Mouse (Mus musculus) ovary, postnatal 14 days (tissue): ENCODE measurements at regions not wholly inside any gene's neighbourhood (a gene's known extent, or its start where the extent isn't known, plus 50 kb on each side); places are given as distances from the start of the nearest gene placed in this dataset.

Source experiments
- DNase-seq: peaks from one replicate; pipeline ENCODE4 v3.0.0; 2022; ENCODE audit warnings: low spot score

DNA sequence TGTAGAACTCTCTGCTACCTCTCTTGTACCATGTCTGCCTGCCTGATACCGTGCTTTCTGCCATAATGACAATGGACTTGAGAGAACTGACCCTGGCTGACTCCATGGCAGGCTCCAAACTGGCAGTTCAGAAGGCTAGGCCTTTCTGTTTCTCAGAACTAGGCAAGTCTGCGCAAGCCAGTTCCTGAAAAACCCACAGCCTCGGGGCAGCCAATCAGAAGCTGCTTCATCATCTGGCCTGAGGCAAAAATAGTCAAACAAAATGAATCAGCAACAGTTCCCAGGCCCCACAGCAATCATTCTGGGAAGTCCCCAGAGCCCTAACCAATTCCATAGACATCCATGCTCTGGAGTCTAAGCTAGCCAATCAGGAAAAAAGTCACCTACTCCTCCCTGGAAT lies 284.5 kb downstream of the Olfr1505 start:
- DNase-seq, result no peak

DNA sequence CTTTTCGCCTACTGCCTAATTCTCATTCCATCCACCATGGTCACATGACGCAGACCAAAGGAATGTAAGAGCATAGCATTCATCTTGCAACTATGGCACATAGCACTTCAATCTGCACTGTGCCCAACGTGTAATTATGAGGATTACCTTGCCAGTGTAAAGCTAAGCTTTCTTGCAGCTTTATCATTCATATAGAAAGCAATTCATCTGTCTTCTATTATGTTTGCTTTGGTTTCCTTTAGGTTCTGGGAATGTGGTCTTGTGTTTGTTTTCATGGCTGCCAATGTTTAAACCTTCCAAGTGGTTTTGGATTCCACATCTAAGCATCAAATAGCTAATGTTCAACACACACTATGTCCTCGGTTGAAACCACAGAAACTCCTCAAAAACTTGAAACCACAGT lies 307.2 kb downstream of the Olfr1505 start:
- no peak for DNase-seq

DNA sequence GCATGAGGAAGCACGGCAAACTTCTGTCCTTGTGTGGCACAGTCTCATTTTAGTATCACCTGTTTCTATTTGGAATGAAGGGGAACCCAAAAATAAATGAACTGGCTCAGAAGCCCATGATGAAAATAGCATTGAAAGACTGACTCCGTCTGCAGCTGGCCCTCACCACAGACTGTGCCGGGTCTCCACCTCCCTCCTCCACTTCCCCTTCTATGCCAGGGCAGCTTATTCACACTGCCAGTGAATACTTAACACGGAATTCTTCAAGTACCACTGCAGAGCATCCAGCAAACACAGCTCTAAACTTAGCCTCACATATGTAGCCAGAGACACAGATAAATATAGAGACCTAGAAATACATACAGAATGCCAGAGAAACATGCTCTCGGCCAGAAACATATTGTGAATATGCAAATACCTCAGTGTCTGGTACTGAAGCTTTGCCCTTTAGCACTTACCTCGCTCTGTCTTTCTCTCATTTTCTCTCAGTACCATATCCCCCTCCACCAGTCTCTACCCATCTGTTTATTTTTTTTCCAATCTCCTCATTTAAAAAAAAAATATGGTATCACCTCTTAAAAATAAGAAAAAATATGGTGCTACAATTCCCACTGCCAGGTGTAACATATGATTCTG lies 311.8 kb downstream of the Olfr1505 start:
- DNase-seq, result no peak

DNA sequence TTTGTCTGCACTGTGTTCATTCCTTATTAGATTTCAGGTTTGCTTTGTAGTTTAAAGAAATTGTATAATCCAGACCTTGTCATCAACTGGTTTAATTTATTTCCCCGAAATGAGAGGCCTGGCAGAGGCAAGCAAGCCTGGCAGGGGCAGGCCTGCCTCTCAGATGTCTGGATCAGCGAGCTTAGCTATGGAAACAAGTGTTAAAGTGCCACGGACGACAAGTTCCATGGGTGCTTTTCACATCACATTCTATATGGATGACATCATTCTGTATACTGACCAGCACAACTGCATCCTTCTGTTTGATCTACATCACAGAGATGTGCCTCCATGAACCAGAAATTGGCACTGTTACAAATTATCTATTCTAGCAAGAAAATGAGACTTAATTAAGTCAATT lies 312.5 kb downstream of the Olfr1505 start:
- no peak for DNase-seq

DNA sequence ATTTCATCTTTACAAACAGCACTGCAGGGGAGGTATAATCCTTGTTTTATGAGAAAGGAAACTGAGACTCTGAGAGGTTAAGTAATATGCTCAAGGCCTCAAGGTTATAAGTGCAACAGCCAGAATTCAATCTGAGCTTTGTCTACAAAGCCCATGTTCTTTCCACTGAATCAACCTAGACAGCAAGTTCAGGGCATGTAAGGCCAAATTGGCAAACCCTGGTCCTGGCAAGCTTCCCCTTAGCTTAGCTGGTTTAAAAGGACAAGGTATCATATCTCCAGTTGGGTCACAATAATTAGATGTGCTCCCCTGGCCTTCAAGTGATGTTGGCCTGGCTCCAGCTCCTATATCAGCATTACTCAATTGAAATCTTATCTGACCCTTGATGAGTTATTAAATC lies 313.2 kb downstream of the Olfr1505 start:
- DNase-seq, result no peak

DNA sequence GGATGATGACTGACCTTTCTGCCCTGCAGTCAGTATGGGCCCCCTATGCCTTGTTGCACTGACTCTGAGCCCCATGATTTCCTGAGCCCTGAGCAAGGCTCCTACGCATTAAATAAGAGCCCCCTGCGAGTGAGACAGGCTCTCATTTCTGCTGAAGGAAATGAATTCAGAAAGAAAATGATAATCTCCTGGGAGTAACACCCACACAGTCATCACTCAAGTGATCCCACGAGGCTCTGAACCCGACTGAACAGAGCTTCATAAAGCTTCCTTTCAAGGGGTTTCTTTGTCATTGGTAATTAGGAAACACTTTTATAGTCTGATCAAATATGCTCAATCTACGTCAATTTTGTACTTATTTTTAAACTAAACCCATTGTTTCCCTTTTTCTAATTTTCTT lies 330.2 kb downstream of the Olfr1505 start:
- DNase-seq, result no peak

DNA sequence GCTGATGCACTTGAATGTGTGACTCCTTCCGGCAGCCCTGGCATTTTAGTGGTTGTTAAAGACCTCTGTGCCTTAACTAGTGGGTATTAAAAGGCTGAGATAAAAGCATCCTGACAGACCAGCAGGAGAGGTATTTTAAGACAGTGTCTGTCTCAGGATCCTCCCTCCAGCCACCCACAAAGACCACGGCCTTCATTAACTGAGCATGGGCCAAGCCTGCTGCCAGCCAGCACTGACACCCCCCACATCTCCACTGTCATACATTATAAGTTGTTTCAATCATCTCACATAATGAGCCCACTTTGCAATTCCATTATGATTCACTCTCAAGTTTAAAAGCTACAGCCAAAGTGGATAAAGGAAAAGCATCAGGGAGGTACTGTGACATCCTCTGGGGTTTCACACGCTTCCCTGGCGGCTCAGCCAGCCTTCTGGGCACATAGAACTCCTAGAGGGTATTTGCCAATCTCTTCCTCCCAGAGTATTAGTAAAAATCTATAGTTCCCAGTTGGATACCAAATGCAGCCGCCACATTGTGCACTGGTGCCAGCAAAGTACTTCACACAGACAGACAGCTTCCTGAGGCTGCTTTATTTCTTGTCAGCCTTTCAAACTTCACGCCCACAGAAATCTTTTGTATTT lies 333.8 kb downstream of the Olfr1505 start:
- no peak for DNase-seq

DNA sequence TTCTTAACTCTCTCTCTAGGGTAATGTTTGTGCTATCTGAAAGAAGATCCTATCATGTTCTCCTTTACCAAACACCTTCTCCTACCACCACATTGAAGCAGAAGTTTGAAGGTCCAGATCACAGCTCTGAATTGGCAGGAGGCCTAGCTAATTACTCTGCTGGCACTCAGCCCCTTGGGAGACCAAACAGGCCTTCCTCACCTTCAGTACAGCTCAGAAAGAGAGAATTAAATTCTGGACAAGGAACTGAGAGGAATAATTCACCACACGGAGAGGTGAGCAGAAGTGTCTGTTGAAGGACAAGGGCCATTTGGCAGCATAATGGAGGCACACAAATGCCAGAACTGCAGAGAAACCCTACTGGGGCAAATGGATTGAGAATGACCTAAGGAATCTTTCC lies 334.6 kb downstream of the Olfr1505 start:
- DNase-seq, result no peak

DNA sequence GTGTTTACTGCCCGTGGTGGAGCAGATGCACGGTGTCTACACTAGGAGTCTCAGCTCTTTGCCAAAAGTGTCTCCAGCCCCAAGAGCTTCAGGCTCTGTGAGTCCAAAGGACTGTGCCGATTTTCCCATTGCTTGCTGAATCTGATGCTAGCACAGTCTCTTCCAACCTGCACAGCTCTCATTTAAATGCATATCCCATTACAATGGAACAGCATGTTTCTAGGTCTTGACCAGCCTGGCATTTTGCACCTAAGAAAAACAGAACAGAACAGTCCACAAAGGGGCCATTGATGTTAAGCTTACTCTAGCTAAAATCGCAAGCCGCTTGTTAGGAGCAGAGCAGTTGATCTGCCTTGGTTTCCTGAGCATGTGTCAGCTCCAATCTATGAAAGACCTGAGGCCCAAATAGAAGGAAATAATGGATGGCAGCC lies 339.2 kb downstream of the Tle4 start:
- no peak for DNase-seq

DNA sequence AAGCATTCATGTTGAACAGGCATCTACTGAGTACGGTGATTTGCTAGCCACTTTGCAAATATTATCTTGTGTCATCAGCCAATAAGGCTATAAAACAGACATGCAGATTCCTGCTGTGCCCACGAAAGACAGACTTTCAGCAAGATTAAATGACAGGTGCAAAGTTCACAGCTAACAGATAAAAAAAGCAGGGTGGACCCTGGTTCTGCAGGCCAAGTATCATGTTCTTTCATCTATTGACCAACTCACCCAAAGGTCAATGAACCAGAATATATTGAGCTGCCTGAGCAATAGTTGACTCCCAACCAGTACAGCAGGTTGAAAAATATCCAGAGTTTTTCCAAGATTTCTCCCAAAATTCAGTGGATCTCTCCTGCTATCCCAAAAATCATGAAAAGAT lies 338.6 kb downstream of the Tle4 start:
- DNase-seq, result no peak

DNA sequence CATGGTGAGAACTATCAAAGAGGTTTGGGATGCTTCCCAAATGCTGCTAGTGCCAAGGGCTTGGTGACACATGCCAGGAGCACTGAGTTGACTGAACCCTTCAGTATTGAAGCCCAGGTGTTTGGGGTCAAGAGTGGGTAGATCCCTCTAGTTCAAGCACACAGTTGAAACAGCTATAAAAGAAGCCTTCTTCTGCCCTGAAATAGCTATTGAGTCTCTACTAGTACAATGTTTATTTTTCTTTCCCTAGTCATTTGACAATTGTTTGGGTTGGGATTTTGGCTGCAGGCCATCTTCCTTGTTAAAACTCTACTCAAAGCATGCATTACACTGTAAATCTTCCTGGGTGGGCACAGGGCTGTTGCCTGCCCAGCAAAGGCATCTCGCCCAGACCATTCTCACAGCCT lies 308.5 kb downstream of the Tle4 start:
- DNase-seq, result no peak

DNA sequence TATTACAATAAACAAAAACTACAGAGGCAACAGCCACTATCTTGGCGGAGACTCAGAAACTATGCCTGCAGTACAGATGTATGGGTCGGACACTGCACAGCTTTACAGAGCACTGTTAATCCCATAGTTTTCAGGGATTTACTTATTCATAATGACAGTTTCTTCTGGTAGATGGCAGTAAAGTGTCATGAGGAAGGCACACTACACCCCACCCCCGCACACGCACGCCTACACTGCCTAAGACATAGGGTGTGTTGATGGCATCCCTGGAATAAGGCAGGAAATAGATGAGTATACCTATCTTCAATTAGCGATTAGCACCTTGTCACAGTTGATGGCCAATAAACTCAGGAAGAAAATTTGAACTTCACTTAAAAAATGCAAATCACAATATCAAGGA lies 306.9 kb downstream of the Tle4 start:
- DNase-seq, result no peak

DNA sequence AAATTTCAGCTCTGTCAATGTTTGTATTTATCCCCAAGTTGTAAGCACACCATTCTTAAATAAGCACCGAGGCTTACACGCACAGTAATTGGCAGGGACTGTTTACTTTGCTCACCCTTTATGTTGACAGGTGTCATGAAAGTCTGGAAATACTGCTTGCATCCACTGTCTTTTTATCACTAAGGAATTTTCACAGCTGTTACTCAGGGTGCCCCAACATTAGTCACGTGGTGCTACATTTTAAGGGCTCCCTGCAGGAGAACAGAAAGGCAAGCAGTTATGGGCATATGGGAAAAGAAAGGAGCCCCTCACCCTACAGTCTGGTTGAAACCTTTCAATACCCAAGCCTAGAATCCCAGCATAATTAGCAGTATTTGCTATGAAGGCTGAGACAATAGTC lies 304.7 kb downstream of the Tle4 start:
- DNase-seq, result no peak

DNA sequence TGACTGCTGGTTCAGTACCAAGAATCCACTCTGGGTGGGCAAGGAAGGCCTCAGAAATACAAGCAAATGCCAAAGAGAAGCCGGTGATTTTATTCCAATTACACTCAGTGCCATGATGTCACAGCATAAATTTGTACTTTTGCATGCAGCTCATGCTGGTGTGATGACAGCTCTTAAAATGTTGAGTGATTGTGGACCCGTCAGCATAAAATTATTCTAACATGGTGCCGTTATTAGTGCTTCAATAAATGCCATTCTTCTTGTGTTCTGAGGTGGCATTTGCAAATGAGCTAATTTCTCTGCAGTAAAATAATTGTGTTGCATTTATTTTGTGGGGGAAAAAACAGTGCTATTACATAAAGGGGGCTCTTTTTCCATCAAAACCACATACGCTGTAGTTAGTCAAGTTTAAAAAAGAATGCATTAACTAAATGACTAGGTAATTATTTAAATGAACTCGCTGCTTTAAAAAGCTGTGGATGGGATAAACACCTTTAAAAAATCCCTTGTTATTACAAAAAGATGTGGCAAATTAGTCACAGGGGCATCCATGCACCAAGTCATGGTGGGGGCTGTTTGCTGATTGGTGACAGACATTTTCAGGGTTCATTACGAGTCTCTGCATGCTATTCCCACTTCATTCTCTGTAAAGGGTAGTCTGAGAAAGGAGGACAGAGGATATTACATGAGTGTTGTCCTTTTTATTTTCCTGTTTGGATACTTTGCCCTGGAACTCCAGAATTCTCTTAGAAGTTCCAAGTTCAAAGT lies 296.5 kb downstream of the Tle4 start:
- no peak for DNase-seq

DNA sequence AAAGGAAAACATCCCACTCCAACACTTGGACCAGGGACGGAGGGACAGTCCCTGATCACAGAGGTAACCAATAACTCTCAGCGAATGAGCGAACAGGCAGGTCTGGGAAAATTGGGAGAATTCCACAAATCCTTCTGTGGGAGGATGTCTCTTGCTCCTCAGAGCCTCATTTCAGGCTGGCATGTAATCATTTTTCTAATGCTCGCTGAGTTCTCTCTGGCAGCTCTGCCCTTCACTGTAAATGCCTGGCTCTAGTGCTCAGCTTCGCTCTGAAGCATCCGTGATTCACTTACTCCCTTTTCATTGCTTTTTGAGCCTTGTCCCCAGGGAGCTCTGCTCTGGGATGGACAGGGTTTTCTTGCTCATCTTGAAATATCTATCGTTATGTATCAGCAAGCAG lies 283.6 kb downstream of the Tle4 start:
- no peak for DNase-seq

DNA sequence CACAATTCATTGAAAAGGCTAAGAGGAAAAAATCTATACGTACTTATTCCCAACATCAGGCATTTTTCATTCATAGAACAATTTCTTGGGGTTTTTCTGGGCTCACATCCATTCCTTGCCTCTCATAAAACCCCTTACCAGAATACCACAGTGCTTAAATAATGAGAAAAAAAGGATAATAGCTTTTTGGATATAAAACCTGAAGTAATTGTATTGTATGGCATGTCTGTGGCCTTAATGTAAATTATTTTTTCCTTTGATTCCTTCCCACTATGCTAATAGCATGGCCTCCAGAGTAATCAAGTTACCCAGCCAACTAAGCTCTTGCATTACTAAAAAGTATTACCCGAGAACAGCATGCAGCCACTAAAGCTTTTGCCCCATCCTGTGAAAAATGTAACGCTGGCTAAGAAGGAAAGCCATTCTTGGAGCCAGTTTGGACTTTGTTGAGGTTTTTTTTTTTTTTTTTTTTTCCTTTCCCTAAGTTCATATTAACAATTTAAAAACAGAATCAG lies 278.1 kb downstream of the Tle4 start:
- DNase-seq, result no peak

DNA sequence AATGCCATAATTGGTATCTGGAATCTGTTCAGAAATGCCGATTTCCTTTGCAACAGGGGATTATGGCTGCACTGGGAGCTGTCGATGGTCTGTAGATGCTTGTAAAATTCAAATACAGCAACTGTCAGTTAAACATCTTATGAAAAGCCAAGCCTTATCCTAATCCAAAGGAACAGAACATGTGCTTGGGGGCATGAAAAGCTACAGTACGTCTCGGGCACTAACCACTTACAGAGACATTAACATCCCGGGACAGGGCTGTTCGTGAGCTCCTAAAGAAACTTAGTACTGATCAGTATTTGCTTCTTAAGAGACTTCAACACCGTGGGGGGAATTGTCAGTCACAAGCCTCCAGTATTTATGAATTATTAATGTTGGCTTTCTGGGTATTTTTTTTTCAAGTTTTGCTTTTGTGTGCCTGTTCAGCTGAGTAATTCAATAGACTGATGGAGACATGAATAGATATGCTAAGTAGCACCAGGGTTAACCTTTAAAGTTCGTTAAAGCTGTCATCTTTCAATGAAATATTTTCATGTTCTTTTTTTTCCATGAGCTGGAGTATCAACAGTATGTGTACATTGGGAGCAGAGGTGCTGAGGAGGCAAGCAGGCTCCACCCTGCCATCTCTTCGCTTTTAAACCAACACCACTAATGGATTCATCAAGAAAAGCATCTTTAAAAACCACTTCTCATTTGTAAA lies 272.3 kb downstream of the Tle4 start:
- no peak for DNase-seq

DNA sequence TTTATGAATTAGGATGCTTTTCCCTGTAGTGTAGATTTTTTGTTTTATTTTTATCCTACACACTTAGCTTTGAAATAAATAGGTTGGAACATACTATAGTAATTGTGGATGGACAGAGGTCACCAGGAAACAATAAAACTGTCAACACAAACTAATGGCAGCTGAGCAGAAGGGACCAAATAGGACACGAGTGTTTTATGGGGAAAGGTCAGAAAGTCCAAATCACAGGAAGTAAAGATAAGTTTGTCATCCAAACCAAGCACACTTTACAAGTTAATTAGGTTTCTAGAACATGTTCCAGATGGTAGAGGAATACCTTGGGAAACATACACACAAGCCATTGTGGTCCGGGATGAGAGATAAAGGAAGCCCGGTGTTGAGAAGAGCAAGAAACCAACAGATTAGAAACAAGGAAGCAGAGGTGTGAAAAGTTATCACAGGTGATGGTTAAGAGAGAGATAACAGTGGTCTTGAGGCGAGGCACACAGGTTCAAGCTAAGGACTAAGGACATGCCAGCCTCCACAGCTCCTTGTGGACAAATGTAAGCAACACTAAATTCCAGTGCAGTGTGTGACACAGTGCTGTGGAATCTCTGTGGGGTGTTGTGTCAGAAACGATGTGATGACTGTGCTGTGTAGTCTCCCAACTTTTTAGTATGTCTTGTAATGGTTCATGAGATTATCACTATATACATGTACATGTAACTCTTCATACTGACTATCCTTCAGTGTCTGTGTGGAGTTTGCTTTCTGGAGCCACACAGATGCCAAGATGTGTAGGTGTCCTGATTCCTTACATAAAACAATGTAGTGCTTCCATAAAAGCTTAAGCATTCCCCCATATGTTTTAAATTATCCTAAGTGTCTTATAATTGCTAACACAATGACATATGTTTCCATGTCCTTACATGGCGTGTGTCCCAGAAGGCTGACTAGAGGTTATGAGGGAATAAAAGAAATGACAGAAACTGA lies 264.5 kb downstream of the Tle4 start:
- no peak for DNase-seq

DNA sequence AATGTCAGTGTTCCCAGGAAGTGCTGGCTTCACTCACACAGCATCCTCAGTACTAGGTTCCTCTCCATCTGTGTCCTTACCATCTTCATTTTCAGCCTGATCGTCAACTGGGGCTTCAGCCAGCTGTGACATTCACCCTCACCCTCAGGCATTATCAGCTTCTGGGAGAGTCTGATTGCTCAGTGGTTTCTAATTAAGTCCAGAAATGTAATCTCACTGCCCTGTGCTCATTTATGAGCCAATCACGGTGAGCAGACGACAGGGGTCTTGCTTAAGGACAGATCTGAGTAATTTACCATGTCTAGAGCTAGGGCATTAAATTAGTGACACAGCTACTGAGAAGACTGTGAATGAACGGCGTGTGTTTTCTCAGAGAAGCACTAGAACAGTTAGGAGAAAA lies 260.8 kb downstream of the Tle4 start:
- DNase-seq, result no peak

DNA sequence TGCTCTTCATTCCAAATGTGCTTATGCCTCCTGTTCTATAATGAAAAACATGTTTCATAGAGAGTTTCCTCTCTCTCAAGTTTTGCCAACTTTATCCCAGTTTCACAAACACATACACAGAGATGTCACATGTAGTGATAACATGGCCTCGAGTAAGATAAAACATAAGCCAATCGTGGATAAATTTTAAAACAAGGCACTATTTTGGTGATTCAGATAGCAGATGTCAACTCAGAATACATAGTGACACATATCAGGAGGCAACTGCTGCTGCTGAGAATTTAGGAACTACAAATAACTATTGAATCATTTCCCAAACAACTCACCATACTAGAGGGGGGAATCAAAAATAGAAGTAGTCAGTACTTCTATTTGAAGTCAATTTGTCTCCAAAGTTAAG lies 257.1 kb downstream of the Tle4 start:
- no peak for DNase-seq

DNA sequence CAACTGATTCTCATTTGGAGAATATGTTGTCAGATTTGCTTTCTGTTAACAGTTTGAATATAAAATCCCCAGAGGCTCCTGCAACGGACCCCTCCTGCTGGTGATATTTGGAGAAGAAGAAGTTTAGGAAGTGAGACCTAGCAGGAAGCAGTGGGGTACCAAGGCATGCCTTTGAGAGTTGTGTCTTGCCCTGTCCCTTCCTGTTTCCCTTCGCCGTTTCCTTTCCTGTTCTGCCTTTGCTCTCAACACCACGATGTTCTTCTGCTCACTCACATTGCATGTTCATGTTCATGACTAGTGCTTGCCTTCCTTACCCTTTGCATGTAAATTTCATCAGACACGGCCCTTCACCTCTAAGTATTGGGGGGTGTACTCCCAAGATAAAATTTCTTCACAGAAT lies 254.0 kb downstream of the Tle4 start:
- no peak for DNase-seq
